Mouse (Mus musculus) ES-Bruce4 (cell line): ENCODE results near the gene Ntn3. TPM values are rescaled to one million over a fixed set of nuclear protein-coding genes. Genes with fewer than 3 reads are reported as not detected.
A peak's percentile ranks its signal among the peaks of the same experiment; 100 is the strongest.

Experiments used
- H3K27ac ChIP-seq: 2 replicates; pipeline ENCODE4 v1.5.1; 2012; ENCODE audit warnings: low read length, inconsistent platforms; ENCODE audit not compliant: insufficient read depth
- H3K27me3 ChIP-seq: 2 replicates; pipeline ENCODE4 v1.6.1; 2012; ENCODE audit warnings: mild to moderate bottlenecking, low read length, inconsistent platforms; ENCODE audit not compliant: control insufficient read depth, poor library complexity, insufficient read depth, severe bottlenecking
- H3K36me3 ChIP-seq: 2 replicates; pipeline ENCODE4 v1.6.1; 2012; ENCODE audit warnings: inconsistent platforms, mild to moderate bottlenecking, low read length, moderate library complexity; ENCODE audit not compliant: control insufficient read depth, poor library complexity, insufficient read depth, severe bottlenecking
- H3K4me1 ChIP-seq: one replicate; pipeline ENCODE4 v1.8.1; 2011; ENCODE audit warnings: low read length; ENCODE audit not compliant: control insufficient read depth, insufficient read depth
- H3K4me3 ChIP-seq: 2 replicates; pipeline ENCODE4 v1.5.1; 2011; ENCODE audit warnings: low read depth, mild to moderate bottlenecking, low read length
- H3K9ac ChIP-seq: 2 replicates; pipeline ENCODE4 v1.6.1; 2012; ENCODE audit warnings: low read depth, mild to moderate bottlenecking, inconsistent platforms; ENCODE audit not compliant: poor library complexity, severe bottlenecking
- H3K9me3 ChIP-seq: replicated peaks from 2 replicates; pipeline ENCODE4 v1.6.1; 2012; ENCODE audit warnings: mild to moderate bottlenecking, low read length, inconsistent platforms; ENCODE audit not compliant: control insufficient read depth, poor library complexity, insufficient read depth, severe bottlenecking
- CTCF ChIP-seq: IDR thresholded peaks from one replicate; pipeline ENCODE4 v1.8.1; 2011; ENCODE audit warnings: low read depth, low read length
- EP300 ChIP-seq: IDR thresholded peaks from 2 replicates; pipeline ENCODE4 v1.6.1; 2011; ENCODE audit warnings: low read depth, low read length; ENCODE audit not compliant: insufficient read depth
- POLR2A ChIP-seq: IDR thresholded peaks from one replicate; pipeline ENCODE4 v1.8.1; 2011; ENCODE audit warnings: low read length; ENCODE audit not compliant: insufficient read depth
- polyA plus RNA-seq: library from polyadenylated mRNA; stranded (reverse); fragments of >200 nt; gene quantifications from 2 replicates; pipeline ENCODE4 v1.2.4, GENCODE M21; 2011; ENCODE audit warnings: low read depth; ENCODE audit not compliant: missing spikeins, insufficient read depth, insufficient read length

Gene Ntn3
- polyA plus RNA-seq, 1 experiment, result 0.96 TPM

- Histone ChIP-seq H3K9ac (no peak overlapping the region), H3K4me3 (no peak overlapping the region), H3K4me1 (peaks cover 19% of the 10 kb centered on the region), H3K9me3 (no peaks in the 10 kb centered on the region), H3K36me3 (no peaks in the 10 kb centered on the region), H3K27me3 (no peaks in the 10 kb centered on the region), H3K27ac (no peak overlapping the region)
- TF ChIP-seq EP300 (no peak), POLR2A (no peak), CTCF (no peak)
Observed at GRCm38 (mm10) chr17:24197032-24197824, 12.1 kb downstream of the Ntn3 start.

DNA sequence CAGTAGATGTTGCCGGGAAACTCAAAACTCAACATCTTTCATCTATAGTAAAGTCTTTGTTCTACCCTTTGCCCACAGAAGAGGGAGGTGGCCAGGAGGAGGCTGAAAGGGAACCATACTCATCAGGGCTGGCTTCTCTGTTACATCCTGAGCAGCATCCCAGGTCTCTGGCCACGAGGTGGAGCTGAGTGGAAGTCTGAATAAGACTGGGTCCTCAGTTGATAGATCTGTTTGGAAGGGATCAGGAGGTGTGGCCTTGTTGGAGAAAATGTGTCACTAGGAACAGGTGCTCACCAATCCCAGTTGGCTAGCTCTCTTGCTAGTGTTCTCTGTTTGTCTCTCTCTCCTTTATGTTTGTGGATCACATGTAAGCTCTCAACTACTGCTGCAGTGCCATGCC lies 14.0 kb downstream of the Ntn3 start:
- Histone ChIP-seq H3K27ac (no peak overlapping the region), H3K36me3 (no peaks in the 10 kb centered on the region), H3K9me3 (no peaks in the 10 kb centered on the region), H3K27me3 (no peaks in the 10 kb centered on the region), H3K4me1 (peaks cover 21% of the 10 kb centered on the region), H3K9ac (no peak overlapping the region), H3K4me3 (no peak overlapping the region)
- TF ChIP-seq CTCF, result peak; percentile 7
- no peak for TF ChIP-seq EP300

DNA sequence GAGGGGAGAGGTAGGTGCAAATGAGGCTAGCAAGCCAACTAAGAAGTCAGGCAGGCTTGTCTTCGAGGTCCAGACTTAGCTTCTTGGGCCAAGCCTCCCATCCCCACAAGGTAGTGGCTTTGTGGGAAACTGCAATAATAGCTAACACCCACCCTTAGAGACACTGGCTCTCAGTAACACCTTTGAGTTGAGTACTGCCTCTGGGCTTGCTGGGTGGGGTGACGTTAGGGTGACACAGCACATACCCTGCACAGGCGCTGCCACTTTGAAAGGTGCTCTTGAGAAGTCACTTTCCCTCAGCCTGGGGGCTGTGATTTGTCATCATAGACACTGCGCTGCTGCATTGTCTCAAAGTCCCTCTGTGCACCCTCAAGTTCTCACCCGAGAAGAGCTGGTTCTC lies 15.6 kb downstream of the Ntn3 start:
- no peaks in the 10 kb centered on the region for H3K36me3 ChIP-seq
- H3K4me3 ChIP-seq, result no peak overlapping the region
- H3K27ac ChIP-seq, result no peak overlapping the region

DNA sequence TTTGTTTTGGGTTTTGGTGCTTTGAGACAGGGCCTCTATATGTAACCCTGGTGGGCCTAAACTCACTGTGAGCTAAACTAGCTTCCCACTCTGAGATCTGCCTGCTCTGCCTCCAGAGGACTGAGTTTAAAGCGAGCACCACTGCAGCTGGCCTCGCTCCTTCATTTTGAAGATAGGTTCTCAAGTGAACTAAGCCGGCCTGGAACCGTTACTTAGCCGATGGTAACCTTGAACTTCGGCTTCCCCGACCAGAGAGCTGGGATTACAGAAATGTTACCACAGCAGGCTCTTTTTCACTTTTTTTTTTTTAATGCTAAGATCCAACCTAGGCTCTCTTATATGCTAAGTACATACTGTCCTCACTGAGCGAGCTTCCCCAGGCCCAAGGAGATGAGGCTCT lies 16.1 kb downstream of the Ntn3 start:
- no peak overlapping the region for H3K4me3 ChIP-seq
- no peak overlapping the region for H3K9ac ChIP-seq

More for the DNA sequence above, 15.6 kb downstream of the Ntn3 start:
- Histone ChIP-seq H3K27me3 (no peaks in the 10 kb centered on the region), H3K9me3 (no peaks in the 10 kb centered on the region), H3K9ac (no peak overlapping the region), H3K4me1 (peaks cover 15% of the 10 kb centered on the region)
- no peak for TF ChIP-seq CTCF
- no peak for TF ChIP-seq EP300
- TF ChIP-seq POLR2A, result no peak

GRCm38 (mm10) chr17:24192848-24193247 lies 16.5 kb downstream of the Ntn3 start:
- Histone ChIP-seq H3K4me3 (no peak overlapping the region), H3K9ac (no peak overlapping the region), H3K36me3 (no peaks in the 10 kb centered on the region), H3K4me1 (peaks cover 12% of the 10 kb centered on the region), H3K9me3 (no peaks in the 10 kb centered on the region), H3K27me3 (no peaks in the 10 kb centered on the region), H3K27ac (no peak overlapping the region)
- TF ChIP-seq POLR2A (no peak), EP300 (no peak), CTCF (no peak)

More for the DNA sequence above, 16.1 kb downstream of the Ntn3 start:
- TF ChIP-seq EP300 (no peak), CTCF (no peak), POLR2A (no peak)
- Histone ChIP-seq H3K4me1 (peaks cover 15% of the 10 kb centered on the region), H3K27ac (no peak overlapping the region), H3K36me3 (no peaks in the 10 kb centered on the region), H3K27me3 (no peaks in the 10 kb centered on the region), H3K9me3 (no peaks in the 10 kb centered on the region)

DNA sequence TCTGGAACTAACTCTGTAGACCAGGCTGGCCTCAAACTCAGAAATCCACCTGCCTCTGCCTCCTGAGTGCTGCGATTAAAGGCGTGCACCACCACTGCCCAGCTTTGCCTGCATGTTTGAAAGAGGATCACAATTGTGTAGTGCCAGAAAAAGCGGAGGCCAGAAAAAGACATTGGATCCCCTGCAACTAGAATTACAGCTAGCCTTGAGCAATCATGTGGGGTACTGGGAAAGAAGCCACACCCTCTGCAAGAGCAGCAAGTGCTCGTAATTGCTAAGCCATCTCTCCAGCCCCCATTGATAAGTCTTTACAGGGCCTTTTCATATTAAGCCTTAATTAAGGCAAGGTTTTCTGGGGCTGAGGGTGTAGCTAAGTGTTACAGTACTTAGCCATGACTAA lies 17.9 kb downstream of the Ntn3 start:
- no peaks in the 10 kb centered on the region for H3K27me3 ChIP-seq
- H3K4me3 ChIP-seq, result no peak overlapping the region
- no peak overlapping the region for H3K9ac ChIP-seq

More for the DNA sequence above, 17.9 kb downstream of the Ntn3 start:
- Histone ChIP-seq H3K27ac (no peak overlapping the region), H3K4me1 (peaks cover 5% of the 10 kb centered on the region), H3K36me3 (no peaks in the 10 kb centered on the region), H3K9me3 (no peaks in the 10 kb centered on the region)
- TF ChIP-seq CTCF (no peak), POLR2A (no peak), EP300 (no peak)
